Mouse (Mus musculus) neural tube, embryonic 14.5 days (tissue): Measurements from ENCODE around the gene Lifr. TPM values are rescaled to one million over a fixed set of nuclear protein-coding genes. Genes with fewer than 3 reads are reported as not detected.
A peak's percentile ranks its signal among the peaks of the same experiment; 100 is the strongest.

Source experiments
- ATAC-seq: fragments of 200-750 bp; cut with Nextera tagmentation; 2 replicates; pipeline ENCODE4 v1.8.0; 2017; ENCODE audit warnings: low read depth, mild to moderate bottlenecking, moderate TSS enrichment, moderate library complexity
- H3K27ac ChIP-seq: fragments of 300-500 bp; sonication (generic); 2 replicates; pipeline ENCODE4 v1.5.1; 2014; ENCODE audit warnings: low read depth, mild to moderate bottlenecking, control low read depth, low read length, moderate library complexity, mixed read lengths
- H3K27me3 ChIP-seq: fragments of 300-500 bp; sonication (generic); 2 replicates; pipeline ENCODE4 v1.6.1; 2014; ENCODE audit warnings: low read length; ENCODE audit not compliant: control insufficient read depth, insufficient read depth
- H3K36me3 ChIP-seq: fragments of 300-500 bp; sonication (generic); 2 replicates; pipeline ENCODE4 v1.6.1; 2014; ENCODE audit warnings: low read length, mixed read lengths; ENCODE audit not compliant: control insufficient read depth, insufficient read depth
- H3K4me1 ChIP-seq: fragments of 300-500 bp; sonication (generic); 2 replicates; pipeline ENCODE4 v1.6.1; 2014; ENCODE audit warnings: low read length; ENCODE audit not compliant: control insufficient read depth, insufficient read depth
- H3K4me2 ChIP-seq: fragments of 300-500 bp; sonication (generic); 2 replicates; pipeline ENCODE4 v1.6.1; 2014; ENCODE audit warnings: mild to moderate bottlenecking, low read depth, low read length, control low read depth
- H3K4me3 ChIP-seq: fragments of 300-500 bp; sonication (generic); 2 replicates; pipeline ENCODE4 v1.5.1; 2014; ENCODE audit warnings: low read depth, low read length, control low read depth, mixed read lengths
- H3K9ac ChIP-seq: fragments of 300-500 bp; sonication (generic); replicated peaks from 2 replicates; pipeline ENCODE4 v1.6.1; 2014; ENCODE audit warnings: low read depth, mild to moderate bottlenecking, control low read depth, low read length, mixed read lengths
- H3K9me3 ChIP-seq: fragments of 300-500 bp; sonication (generic); 2 replicates; pipeline ENCODE4 v1.6.1; 2016; ENCODE audit warnings: low read length; ENCODE audit not compliant: control insufficient read depth
- WGBS: fragments of 180-500 bp; shearing (Covaris S2); extraction: QIAGEN DNeasy Blood & Tissue Kit; methylation state at CpG from one replicate; pipeline ENCODE4 v1.1.7; 2014; 5-methylcytosine and 5-hydroxymethylcytosine counted together
- polyA plus RNA-seq: library from polyadenylated mRNA; unstranded; fragments of >200 nt; fragmentation: Nextera tagmentation; extraction: Ambion mirVana; gene quantifications from 2 replicates; pipeline ENCODE4 v1.2.1, GENCODE M21; 2014

Gene Lifr
- polyA plus RNA-seq, 1 experiment from 2014 or later: 32.1 TPM

DNA sequence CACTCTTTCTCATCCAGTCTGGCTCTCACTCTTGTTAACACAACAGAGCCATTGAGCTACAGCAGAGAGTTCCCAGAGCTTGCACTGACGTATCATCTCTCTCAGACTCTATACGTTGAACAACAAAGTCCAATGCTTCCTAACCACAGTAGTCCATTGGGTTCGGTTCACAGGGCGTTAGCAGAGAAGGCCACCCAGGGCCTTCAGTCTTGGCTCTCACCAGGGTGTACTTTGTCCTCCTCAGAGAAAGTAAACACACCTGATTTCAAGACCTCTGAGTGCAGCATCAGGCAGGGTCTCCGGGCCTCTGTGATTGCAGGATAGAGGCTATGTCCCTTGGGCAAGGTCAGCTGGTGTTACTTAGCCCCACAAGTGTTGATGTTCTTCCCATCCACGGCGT is 116.9 kb downstream of the Lifr start:
- H3K9me3 ChIP-seq: no peaks in the 10 kb centered on the region

DNA sequence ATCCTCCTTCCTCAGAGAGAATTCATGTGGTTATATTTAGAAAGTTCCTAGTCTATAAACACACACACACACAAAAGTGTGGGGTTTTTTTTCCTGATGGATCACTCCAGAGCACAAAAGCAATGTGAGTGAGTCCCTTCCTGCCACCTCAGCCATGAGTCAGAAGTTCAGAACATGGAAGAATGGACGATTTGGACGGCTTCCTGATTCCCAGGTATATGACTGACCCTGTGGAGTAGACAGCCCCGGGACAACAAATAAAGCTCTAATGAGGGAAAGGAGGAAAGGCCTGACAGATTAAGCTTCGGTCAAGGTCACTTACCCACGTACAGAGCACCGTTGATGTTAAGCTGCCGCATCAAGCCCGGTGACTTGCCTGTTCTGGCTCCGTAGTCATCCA is 117.8 kb downstream of the Lifr start:
- WGBS: 88% methylated on average over 9 of the region's 9 CpGs
- no peak overlapping the region for H3K4me3 ChIP-seq

More for the DNA sequence above, 116.9 kb downstream of the Lifr start:
- ATAC-seq: no peak
- Histone ChIP-seq H3K4me3 (no peak overlapping the region), H3K9ac (no peak overlapping the region), H3K27me3 (no peaks in the 10 kb centered on the region), H3K36me3 (no peaks in the 10 kb centered on the region), H3K27ac (no peak overlapping the region), H3K4me2 (no peak overlapping the region), H3K4me1 (no peaks in the 10 kb centered on the region)
- 87% methylated on average over 7 of the region's 7 CpGs for whole genome bisulfite sequencing

DNA sequence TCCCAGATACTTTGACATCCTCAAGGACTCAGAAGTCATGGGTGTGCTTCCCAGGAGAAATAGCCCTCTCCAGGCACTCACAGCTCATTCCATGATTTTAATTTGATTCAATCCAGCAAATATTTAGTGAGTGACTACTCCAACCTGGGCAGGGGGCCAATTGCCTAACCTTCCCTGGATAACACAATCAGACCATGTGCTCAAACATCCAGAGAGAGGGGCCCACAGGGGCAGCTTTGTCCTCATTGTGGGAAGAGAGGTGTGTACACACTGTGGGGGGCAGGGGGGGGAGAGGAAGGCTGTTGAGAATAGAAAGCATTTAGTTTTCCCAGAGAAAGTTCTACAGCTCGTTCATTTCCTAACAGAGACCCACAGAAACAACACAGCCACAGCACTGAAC is 123.3 kb downstream of the Lifr start:
- Histone ChIP-seq H3K36me3 (no peaks in the 10 kb centered on the region), H3K9ac (no peak overlapping the region), H3K4me1 (no peaks in the 10 kb centered on the region), H3K27me3 (no peaks in the 10 kb centered on the region), H3K4me3 (no peak overlapping the region), H3K4me2 (no peak overlapping the region), H3K27ac (no peak overlapping the region), H3K9me3 (no peaks in the 10 kb centered on the region)
- ATAC-seq: no peak
- WGBS: 15% methylated on average over 1 of the region's 1 CpGs

More for the DNA sequence above, 117.8 kb downstream of the Lifr start:
- Histone ChIP-seq H3K27me3 (no peaks in the 10 kb centered on the region), H3K9ac (no peak overlapping the region), H3K27ac (no peak overlapping the region), H3K4me2 (no peak overlapping the region), H3K36me3 (no peaks in the 10 kb centered on the region), H3K4me1 (no peaks in the 10 kb centered on the region), H3K9me3 (no peaks in the 10 kb centered on the region)
- no peak for ATAC-seq

DNA sequence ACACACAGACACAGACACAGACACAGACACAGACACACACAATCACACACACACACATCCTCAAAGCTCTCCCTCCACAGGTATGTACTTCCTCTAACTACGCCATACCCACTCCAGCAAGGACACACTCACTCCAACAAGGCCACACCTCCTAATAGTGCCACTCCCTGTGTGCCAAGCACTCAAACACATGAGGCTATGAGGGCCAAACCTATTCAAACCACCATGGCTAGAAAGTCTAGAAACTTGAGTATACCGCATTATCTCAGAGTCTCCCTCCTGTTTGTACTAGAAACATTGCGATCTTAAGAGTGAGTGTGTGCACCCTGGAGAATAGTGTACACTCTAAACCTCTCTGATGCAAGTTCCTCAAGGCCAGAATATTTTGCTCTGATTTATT is 125.4 kb downstream of the Lifr start:
- 96% methylated on average over 3 of the region's 3 CpGs for WGBS
- no peak for ATAC-seq
- Histone ChIP-seq H3K9me3 (no peaks in the 10 kb centered on the region), H3K9ac (no peak overlapping the region), H3K27ac (no peak overlapping the region), H3K36me3 (no peaks in the 10 kb centered on the region), H3K4me1 (no peaks in the 10 kb centered on the region), H3K27me3 (no peaks in the 10 kb centered on the region), H3K4me2 (no peak overlapping the region), H3K4me3 (no peak overlapping the region)

DNA sequence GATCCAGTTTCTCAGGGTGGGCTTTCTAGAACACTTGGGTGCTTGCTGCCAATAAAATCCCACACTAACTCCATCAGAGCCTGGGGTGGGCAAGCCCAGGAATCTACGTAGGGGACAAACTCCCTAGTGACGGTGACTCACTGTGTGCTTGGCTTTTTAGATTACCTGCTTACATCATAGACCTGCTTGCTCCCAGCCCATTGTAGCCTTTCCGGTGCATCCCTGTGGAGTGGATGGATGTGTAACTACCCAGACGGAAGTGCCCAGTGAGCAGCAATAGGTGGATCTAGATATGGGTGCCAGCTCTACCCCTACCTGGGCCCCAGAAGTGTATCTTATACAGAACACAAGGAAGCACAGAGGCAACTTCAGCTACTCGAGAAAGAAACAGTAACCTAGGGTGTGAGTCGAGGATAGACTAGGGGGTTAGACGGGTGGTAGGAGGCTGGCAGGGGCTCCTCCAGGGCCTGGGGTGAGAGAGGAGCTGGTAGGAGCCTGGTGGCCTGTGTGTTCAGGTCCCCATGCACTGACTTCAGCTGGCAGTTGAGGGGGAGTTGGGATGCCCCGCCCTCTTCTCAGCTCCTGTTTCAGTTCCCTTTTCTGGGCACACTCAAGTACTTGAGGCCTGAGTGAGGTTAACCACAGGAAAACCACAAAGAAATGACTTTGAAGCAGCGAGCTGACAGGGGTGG is 126.3 kb downstream of the Lifr start:
- no peak overlapping the region for H3K4me2 ChIP-seq
- no peaks in the 10 kb centered on the region for H3K4me1 ChIP-seq
- no peak overlapping the region for H3K9ac ChIP-seq
- no peak overlapping the region for H3K27ac ChIP-seq
- 90% methylated on average over 9 of the region's 9 CpGs for WGBS
- H3K9me3 ChIP-seq: no peaks in the 10 kb centered on the region
- H3K36me3 ChIP-seq: no peaks in the 10 kb centered on the region
- H3K27me3 ChIP-seq: no peaks in the 10 kb centered on the region
- ATAC-seq: no peak
- H3K4me3 ChIP-seq: no peak overlapping the region

DNA sequence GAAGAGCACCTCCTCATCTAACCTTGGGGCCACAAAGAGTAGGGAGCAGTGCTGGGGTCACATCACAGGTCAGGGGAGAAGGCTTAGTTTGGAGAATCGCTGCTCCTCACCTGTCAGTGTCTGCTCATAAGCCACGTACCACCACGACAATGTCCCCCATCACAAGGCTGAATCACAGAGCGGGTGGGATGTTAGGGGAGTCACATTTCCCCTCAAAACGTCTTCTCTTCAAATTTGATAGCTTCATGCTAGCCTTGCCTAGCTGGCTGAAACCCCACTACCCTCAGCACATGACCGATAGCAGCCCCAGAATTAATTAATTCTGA is 126.8 kb downstream of the Lifr start:
- H3K4me2 ChIP-seq: no peak overlapping the region
- H3K27ac ChIP-seq: no peak overlapping the region
- no peak overlapping the region for H3K9ac ChIP-seq
- WGBS: 95% methylated on average over 6 of the region's 6 CpGs
- no peak for ATAC-seq
- H3K9me3 ChIP-seq: no peaks in the 10 kb centered on the region
- no peaks in the 10 kb centered on the region for H3K4me1 ChIP-seq
- H3K36me3 ChIP-seq: no peaks in the 10 kb centered on the region
- H3K4me3 ChIP-seq: no peak overlapping the region
- no peaks in the 10 kb centered on the region for H3K27me3 ChIP-seq

DNA sequence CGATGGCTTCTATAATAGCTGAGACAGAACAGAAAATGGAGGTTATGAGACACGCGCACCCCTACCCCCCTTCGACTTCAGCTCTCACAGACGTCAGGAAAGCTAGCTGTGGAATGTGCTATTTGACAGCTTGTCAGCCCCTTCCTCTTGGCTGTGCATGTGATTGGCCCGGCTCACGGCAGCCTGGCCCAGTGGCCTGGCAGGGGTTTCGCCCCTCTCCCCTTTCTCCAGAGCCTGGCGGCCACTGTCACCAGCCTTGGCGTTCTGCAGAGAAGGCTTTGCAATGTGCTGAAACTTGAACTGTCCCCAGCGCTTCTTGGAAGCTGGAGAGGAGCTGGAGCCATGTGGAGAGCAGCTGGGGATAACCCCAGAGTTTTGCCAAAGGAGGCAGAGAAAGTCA is 132.4 kb downstream of the Lifr start:
- Histone ChIP-seq H3K4me2 (no peak overlapping the region), H3K36me3 (no peaks in the 10 kb centered on the region), H3K9me3 (no peaks in the 10 kb centered on the region), H3K27me3 (no peaks in the 10 kb centered on the region), H3K9ac (no peak overlapping the region), H3K4me1 (no peaks in the 10 kb centered on the region), H3K27ac (no peak overlapping the region), H3K4me3 (no peak overlapping the region)
- WGBS: 63% methylated on average over 11 of the region's 11 CpGs
- no peak for ATAC-seq

DNA sequence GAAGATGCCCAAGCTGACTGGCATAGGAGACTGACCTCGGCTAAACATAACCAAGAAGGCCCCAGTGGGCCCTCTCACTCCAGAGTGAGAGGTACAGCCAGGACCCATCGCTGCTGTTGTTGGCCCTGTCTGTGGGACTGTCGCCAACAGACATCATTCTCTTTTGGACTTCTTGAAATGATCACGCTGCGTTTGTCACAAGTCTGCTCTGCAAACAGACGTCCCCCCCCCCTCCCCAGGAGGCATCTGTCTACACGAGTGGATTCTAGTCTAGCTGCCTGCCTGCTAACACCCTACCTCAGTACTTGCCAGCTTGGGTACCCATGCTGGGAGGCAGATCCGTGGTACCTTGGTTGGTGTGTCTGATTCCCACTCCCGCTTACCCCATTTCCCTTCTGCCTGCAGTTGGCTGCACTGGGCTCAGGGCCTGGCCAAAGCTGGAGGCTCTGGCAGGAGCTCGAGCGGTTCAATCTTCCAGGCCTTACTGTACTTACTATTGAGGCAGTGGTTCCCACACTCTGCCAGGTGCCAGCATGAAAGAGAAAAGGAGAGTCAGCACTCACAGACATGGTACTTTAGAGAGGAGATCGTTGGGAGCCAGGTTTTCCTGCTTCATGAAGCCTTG is 133.8 kb downstream of the Lifr start:
- Histone ChIP-seq H3K4me2 (no peak overlapping the region), H3K4me1 (no peaks in the 10 kb centered on the region), H3K4me3 (no peak overlapping the region), H3K27ac (no peak overlapping the region), H3K9me3 (no peaks in the 10 kb centered on the region), H3K36me3 (no peaks in the 10 kb centered on the region), H3K27me3 (no peaks in the 10 kb centered on the region), H3K9ac (no peak overlapping the region)
- no peak for ATAC-seq
- 78% methylated on average over 12 of the region's 12 CpGs for WGBS

DNA sequence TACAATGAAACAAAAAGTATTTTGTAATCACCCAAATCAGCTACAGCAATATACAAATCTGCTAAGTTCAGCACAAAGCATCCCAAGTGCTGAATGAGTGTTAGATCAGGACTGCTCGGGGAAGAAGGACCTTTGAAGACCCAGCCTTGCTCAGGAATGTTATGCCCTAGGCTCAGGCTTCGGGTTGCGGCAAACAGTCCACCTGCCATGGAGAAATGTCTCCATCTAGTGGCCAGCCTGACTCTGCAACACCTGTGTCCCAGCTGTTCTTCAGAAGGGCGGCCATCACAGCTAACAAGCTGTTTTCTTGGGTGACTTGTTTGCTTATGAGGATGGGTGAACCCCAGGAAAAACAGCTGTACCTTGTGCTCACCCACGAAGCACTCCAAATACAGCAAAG is 135.8 kb downstream of the Lifr start:
- H3K27ac ChIP-seq: no peak overlapping the region
- WGBS: 4% methylated on average over 5 of the region's 5 CpGs

More for the DNA sequence above, 135.8 kb downstream of the Lifr start:
- H3K4me1 ChIP-seq: no peaks in the 10 kb centered on the region
- H3K9ac ChIP-seq: no peak overlapping the region
- H3K4me2 ChIP-seq: no peak overlapping the region
- no peak overlapping the region for H3K4me3 ChIP-seq
- peak; percentile 94 for ATAC-seq
- no peaks in the 10 kb centered on the region for H3K9me3 ChIP-seq
- H3K27me3 ChIP-seq: no peaks in the 10 kb centered on the region
- H3K36me3 ChIP-seq: no peaks in the 10 kb centered on the region
